Mouse (Mus musculus) thymus, postnatal 10 days (tissue): ENCODE data around the gene Yif1a.

Experiments
- DNase-seq, 2 experiments: peaks; one replicate each; pipeline ENCODE4 v3.0.0; 2021; ENCODE audit warnings: low spot score in 2 of 2

The Yif1a gene

DNA sequence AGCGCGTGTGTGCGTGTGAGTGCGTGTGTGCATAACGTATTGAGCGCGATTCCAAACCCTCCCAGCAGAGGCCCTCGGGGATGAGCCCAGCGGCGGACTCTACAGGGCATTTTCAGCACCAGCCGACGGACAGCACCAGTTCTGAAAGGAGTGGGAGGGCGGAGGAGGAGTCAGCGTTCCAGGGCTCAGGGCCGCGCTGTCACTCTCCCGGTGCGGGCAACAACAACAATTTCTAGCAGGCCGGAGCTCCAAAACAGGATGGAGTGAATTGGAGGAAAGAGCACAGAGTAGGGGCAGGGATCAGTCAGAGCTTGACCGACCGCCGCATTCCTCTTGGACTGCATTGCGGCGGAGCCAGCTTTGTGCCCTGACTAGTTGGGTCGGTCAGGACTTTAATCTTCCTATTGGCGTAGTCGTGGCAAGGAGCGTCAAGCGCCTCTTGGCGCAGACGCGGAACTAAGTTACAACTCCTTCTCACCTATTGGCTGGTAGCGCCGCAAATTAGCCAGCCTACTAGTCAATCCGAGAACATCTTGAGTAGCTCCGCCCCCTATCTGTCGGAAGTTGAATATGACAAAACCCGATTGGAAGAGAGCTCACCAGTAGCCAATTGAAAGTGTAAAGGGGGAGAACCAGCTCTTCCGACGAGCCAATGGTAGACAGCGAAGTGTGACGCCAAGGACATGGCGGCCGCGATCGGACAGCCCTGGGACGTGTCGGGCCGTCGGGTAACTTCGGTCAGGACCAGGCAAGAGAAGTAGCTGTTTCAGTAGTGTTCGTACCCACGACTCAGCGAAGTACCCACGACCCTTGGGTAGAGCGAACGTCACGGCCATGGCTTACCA is at the start of gene Yif1a:
Gene Yif1a (plus strand): TSS at position 655 of the 845 bp plus-strand sequence.
- peak; percentile 90 to 93 for DNase-seq

DNA sequence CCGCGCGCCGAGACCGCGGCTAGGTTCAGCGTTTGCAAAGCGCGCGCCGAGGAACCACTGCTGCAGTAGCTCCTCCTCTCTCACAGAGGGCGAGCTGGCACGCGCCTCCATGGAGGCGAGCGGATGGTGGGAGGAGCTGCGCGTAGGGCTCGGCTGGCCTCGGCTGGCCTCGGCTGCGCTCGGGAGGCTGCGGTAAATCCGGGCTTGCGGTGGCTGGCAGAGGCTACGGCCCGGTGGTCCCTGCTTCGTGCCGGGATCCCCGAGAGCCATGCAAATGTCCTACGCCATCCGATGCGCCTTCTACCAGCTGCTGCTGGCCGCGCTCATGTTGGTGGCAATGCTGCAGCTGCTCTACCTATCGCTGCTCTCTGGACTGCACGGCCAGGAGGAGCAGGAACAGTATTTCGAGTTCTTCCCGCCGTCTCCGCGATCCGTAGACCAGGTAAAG is 49.6 kb upstream of the Yif1a start, which contains the start of the genes B4gat1 and AC124502.3:
Gene B4gat1 (plus strand): TSS at position 118 of the 448 bp plus-strand sequence.
Gene AC124502.3 (plus strand): TSS at position 183 of the 448 bp plus-strand sequence.
- peak; percentile 79 to 82 for DNase-seq

DNA sequence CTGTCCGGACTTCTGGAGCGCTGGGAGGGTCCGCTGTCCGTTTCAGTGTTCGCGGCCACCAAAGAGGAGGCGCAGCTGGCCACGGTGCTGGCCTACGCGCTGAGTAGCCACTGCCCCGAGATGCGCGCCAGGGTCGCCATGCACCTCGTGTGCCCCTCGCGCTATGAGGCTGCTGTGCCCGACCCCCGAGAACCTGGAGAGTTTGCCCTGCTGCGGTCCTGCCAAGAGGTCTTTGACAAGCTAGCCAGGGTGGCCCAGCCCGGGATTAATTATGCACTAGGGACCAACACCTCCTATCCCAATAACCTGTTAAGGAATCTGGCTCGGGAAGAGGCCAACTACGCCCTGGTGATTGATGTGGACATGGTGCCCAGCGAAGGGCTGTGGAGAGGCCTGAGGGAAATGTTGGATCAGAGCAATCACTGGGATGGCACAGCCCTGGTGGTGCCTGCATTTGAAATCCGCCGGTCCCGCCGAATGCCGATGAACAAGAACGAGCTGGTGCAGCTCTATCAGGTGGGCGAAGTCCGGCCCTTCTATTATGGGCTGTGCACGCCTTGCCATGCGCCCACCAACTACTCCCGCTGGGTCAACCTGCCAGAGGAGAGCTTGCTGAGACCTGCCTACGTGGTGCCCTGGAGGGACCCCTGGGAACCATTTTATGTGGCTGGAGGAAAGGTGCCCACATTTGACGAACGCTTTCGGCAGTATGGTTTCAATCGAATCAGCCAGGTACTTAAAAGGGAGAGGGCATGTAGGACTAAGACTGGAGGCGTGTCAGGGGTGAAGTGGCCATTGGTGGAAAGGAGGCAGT is 48.8 kb upstream of the Yif1a start:
- peak in 1 of 2 experiments; percentile 8 for DNase-seq

DNA sequence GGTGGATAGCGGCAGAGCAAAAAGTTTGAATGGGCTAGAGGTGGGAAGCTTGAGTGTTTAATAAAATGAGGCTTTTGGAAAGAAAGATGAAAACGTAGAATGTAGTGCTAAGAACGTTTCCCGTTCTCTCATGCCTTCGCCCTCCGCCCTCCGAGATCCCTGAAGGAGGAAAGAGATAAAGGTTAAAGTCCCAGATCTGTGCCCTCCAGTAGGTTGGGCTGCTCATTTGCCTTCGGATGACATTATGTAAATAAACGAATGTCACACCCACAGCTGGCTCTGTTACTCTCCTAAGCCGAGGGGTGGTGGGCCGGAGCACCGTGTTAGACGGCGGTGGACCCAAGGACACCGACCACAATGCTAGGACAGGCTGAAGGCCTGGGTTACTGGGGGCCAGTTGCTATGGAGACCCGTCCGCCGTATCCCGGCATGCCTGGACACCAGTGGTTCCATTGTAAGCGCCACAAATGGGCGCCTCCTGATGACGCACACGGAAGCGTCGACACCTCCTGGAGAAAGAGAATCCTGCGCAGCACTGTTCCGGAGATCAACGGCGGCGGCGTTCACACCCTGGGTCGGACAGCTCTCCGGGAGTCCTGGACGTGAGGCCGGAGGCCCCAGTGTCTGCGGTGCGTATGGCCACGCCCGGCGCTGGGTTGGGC is 47.3 kb upstream of the Yif1a start, which contains the start of gene Brms1:
Gene Brms1 (plus strand): TSS at position 493 of the 662 bp plus-strand sequence.
- DNase-seq: peak; percentile 73 to 74

DNA sequence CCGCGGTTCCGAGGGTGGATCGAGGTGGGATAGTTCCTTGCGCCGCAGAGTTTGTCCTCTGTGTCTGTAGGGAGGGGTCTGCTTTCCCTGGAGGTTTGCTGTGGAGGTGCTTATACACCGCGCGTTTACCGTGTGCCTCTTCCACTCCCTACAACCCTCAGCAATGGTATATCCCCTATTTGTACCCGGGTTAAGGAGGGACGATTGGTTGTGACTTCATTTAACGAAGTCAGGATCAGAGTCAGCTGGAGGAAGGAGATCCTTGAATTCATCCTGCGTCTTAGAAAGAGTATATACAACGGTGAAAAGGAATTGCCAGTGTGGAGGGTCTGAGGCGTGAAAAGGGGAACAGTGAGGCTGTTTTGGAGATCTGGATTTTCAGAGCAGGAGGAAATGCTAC is 46.8 kb upstream of the Yif1a start:
- no peak for DNase-seq

DNA sequence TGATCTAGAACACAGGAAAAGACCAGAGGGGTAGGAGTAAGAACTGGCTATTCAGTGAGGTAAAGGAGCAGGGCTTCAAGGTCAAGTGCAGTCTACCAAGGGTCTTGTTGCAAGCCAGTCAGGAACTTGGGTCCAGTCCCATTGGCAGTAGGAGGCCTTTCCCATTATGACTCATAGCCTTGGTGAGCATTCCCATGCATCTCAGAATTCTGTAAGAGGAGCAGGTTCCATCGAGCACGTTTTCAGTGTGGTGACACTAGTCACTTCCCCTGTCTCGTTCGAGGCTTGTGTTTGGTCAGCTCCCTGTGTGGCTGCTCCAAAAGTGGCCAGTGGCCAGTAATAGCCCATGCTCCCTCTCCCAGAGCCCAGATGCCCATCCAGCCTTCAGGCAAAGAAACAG is 42.8 kb upstream of the Yif1a start:
- DNase-seq: no peak

DNA sequence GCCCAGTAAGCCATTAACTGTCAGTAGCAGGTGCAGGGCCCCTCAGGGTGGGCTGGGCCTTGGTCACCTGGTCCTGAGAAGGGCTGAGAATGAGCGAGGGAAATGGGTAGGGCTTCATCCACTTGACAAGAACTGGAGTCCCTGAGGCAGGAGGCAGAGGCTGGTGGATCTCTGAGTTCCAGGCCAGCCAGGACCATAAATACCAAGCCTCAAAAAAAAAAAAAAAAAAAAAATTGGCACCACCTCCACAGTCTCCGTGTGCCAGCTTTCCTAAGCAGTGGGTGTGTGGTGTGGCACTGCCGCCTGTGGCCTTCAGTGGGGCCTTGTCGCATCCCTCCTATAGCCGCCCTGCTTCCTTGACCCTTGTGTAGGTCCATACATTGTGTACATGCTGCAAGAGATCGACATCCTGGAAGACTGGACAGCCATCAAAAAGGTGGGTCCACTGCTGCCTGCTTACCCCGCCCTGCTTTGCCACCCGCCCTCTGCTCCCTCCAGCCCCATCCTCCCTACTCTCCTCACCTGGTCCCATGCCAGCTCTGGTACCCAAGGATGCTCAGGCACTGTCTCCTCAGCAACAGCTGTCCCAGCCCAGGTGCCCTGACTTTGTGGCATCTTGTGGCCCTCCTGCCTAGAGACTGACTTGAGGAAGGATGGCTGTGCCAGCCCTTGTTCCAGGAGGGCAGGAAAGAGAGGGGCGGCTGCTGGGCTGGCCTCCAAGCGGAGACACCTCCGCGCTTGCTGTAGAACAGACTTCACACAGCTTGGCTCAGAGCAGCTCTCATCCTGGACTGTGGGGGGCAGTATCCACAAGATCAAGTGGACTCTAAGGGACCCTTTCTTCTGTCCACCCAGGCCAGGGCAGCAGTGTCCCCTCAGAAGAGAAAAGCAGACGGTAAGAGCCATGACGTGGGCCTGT is 39.9 kb upstream of the Yif1a start:
- no peak for DNase-seq

DNA sequence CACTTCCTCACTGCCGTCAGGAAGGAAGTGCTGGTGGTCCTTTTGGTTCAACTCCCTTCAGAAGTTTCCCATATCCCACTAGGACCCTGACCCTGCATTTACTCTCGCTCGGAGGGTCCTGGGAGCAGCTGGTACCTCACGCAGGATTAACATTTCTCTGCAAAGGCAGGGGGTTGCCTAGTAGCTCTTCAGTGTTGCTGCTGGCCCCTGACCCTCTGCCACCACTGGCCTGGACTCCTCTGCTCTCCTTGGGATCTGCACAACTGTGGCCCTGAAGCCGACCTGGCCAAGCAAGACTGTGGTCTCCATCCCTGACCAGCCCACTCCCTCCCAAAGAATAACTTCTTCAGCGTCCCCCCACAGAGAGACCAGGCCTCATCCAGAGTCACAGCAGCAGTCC is 39.0 kb upstream of the Yif1a start:
- no peak for DNase-seq

DNA sequence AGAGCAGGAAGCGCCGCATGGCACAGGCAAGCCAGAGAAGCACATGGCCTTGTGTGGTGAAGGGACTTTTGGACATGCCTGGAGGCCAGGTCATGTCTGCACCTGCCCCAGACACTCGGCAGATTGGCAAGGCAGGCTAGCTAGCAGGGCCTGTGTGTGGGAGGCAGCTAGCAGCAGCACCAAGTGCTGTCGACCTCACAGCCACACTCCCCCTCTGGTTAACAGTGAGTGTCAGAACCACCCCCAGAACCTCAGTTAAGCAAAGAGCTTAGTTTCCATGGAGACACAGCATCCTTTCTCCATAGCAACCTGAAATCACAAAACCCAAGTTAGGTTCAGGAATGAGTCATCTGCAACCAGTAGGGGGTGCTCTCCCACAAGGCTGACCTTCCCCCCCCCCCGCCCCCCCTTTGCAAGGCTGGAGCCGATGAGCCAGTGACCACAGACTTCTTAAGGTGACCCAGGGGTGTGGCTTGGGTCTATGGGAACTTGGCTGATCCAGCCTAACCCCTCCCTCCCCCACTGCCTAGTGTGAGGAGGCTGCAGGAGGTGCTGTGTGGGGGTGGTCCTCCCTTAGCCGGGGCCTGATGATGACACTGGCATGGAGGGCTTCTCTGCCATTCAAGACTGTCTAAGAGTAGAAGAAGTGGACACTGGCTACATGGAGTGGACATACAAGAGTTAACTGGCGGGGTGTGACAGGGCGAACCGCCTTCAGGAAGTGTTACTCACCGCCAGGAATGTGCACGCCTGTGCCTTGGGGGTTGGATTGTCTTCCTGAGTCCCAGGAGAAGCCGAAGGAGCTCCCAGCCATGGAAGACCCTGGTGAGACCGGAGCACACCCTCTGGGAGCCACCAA is 38.1 kb upstream of the Yif1a start, which contains the start of gene Rin1:
Gene Rin1 (plus strand): TSS at position 435 of the 859 bp plus-strand sequence.
- no peak for DNase-seq

DNA sequence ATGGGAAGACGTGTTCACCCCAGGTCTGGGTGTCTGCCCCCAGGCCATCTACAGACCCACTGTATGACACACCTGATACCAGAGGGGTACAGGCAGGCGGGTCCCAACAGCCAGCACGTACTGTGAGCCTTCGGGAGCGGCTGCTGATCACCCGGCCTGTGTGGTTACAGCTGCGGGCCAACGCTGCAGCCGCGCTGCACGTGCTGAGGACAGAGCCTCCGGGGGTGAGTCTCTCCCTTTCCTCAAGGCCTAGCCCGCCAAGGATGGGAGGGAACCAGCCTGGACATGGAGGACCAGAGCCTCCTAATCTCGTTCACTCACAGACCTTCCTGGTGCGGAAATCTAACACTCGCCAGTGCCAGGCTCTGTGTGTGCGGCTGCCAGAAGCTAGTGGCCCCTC is 37.3 kb upstream of the Yif1a start:
- no peak for DNase-seq

DNA sequence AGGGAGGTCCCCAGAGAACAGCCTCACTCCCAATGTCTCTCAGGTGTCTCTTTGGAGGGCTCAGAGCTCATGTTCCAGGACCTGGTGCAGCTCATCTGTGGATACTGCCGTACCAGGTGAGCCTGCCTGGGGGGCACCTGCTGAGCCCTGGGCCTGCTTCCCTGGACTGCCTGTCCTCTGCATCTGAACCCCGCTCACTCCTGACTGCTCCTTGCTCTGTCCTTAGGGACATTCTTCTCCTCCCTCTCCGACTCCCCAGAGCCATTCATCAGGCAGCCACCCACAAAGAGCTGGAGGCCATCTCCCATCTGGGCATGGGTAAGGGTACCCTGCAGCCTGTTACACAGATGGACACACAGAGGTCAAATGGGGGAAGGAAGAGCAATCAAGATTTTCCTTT is 36.8 kb upstream of the Yif1a start:
- DNase-seq: no peak

DNA sequence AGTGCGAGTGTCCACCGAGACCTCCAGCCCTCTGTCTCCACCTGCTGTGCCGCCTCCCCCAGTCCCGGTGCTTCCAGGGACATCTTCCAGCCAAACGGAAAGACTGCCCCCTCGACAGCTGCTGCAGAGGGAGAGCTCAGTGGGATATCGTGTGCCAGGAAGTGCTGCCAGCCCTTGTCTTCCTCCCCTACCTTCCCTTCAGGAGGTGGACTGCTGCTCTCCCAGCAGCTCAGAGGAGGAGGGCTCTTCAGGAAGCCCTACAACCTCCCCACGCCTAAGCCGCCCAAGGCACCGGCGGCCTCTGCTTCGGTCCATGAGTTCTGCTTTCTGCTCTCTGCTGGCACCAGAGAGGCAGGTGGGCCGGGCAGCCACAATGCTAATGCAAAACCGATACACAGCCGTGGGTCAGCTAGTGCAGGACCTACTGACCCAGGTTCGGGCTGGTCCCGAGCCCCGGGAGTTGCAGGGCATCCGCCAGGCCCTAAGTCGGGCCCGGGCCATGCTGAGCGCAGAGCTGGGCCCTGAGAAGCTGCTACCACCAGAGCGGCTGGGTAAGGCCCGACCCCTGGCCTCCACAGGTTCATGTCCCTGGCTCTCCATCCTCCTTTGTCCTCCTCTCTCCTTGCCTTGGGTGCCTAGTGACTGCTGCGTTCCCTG is 36.0 kb upstream of the Yif1a start:
- DNase-seq: no peak

DNA sequence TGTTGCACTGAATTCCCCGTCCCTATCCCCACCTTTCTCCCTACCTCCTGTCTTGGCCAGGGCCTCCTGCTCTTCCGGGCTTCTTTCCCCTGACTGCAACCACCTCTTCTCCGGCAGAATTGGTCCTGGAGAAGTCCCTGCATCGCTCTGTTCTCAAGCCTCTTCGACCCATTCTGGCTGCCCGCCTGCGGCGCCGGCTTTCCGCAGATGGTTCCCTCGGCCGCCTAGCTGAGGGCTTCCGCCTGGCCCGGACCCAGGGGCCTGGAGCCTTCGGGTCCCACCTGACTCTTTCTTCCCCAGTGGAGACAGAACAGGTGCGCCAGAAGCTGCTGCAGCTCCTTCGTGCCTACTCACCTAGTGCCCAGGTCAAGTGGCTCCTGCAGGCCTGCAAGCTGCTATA is 35.5 kb upstream of the Yif1a start:
- DNase-seq: no peak

DNA sequence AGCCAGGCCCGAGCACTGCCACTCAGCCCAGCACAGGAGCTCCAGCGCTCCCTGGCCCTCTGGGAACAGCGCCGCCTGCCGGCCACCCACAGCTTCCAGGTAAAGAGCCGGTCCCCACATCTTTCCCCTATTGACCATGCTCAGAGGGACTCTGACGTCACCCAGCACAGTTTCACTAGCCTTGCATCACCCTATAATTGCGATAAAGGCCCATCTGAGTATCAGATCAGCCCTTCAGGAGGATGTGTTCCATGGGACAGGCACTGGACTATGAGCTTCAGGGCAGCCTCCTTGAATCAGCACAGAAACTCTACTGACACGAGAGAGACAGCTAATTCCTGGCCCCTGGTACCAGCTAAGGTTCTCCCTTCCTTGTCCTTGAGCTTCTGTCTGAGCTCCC is 34.4 kb upstream of the Yif1a start:
- peak in 1 of 2 experiments; percentile 55 for DNase-seq

DNA sequence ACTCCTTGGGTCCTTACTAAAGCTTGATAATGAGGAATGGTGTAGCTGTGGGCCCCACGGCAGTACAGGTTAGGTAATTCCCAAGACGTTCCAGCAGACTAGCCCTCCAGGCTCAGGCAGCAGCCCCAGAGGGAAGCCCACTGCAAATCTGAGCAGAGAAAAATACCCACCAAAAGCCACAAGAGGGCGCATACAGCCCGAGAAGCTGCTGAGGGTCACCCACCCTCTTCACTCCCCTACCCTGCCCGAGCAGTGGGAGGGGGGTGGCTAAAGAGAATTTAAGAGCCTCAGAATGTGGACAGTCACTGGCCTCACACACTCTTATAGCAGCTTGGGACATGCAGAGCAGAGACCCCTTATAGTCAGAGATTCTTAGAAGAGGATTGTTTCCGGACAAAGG is 32.1 kb upstream of the Yif1a start:
- peak in 1 of 2 experiments; percentile 49 for DNase-seq

DNA sequence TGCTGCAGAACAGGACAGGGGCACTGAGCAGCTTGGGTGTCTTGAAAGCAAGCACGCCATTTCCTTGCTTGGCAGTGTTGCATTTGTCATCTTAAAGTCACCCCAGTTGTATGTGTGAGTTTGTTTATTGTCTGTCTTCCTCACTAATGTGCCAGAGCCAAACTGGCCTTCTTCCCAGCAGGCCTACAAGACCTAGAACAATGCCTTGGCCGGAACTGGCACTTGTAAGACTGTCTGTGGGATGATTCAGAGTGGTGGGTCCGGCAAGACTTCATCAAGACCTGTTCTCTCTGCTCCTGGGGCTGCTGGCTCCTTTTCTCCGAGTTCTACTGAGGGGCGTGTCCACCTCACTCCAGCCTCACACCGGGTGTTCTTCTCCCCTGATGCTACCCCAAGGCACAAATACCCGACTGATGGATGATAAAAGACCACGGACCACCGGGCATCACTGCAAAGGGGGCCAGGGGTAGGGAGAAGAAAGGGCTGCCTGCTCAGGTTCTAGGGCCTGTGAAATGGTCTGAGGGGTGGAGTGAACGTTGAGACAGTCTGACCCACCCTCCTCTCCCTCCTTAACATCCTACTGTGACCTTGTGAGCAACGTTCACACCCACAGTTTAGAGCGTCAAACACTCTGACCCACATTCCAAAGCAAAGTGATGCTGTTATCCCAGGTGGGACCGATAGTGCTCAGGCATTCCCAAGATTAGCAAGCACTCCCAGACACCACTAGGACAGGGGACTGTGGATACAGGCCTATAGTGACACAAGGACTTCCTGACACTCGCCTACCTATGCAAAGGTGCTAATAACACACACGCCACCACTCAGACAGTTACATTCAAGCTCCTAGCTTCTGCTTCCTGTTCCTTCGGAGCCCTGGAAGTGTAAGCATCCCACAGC is 30.2 kb upstream of the Yif1a start:
- no peak for DNase-seq

DNA sequence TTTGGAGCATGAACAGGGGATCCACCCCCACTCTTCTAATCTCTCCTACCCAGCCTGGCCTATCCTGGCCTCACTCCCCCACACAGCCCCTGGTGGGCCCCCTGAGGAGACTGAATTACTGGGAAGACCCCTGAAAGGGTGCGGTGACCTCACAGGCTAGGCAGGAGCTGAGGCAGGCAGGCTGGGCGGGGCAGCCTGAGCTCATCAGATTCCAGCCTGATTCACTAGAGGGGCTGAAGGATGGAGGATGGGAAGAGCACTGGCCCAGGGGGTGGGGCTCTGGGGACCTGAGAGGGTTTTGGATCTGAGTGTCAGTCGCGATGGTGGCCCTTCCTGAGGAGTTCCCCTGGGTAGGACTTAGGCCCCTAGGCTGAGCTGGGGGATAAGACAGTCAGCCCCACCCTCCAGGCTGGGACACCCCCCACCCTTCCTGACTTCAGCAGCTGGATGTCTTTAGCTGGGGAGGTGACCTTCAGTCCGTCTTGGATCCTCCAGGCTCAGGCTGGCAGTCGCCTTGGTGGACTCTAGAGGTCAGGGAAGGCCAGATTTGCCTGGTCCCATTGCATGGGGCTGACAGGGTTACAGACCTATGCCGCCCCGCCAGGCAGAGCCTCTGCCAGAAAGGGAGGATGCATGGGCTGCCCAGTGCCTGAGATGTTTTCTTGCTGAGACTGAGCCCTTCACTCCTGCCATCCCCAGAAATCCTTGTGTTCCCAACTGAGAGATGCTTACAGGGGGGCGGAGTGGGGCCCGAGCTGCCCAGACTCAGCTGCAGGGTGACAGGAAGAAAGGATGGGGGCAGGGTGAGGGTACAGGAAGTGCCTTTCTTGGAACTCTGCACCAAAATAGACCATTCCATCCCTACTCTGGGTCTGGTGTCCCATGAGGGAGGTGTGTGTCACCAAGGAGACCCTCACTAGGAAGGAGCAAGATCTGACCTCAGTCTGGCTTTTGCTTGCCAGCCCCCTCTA is 29.3 kb upstream of the Yif1a start:
- DNase-seq: no peak
